Mouse (Mus musculus) erythroblast, embryonic 14.5 days (primary cell): Measurements from ENCODE around the gene Paics. TPM values are rescaled to one million over a fixed set of nuclear protein-coding genes. Genes with fewer than 3 reads are reported as not detected.

Experiments
- H3K27me3 ChIP-seq: 2 replicates; pipeline ENCODE4 v1.6.1; 2012; ENCODE audit warnings: inconsistent platforms; ENCODE audit not compliant: control insufficient read depth
- H3K36me3 ChIP-seq: 2 replicates; pipeline ENCODE4 v1.6.1; 2012; ENCODE audit warnings: mild to moderate bottlenecking, inconsistent platforms; ENCODE audit not compliant: control insufficient read depth
- H3K4me1 ChIP-seq: 2 replicates; pipeline ENCODE4 v1.6.1; 2012; ENCODE audit warnings: inconsistent platforms; ENCODE audit not compliant: control insufficient read depth
- H3K4me3 ChIP-seq: replicated peaks from 2 replicates; pipeline ENCODE3; 2012; ENCODE audit warnings: moderate library complexity, mild to moderate bottlenecking, inconsistent platforms
- H3K9me3 ChIP-seq: 2 replicates; pipeline ENCODE4 v1.6.1; 2012; ENCODE audit warnings: low read length, inconsistent platforms, mixed read lengths; ENCODE audit not compliant: control insufficient read depth
- GATA1 ChIP-seq: IDR thresholded peaks from 2 replicates; pipeline ENCODE4 v1.6.1; 2012; ENCODE audit warnings: low read length, inconsistent platforms, mixed read lengths
- TAL1 ChIP-seq: IDR thresholded peaks from 3 replicates; pipeline ENCODE4 v1.6.1; 2012; ENCODE audit warnings: low read length, inconsistent platforms, mixed read lengths
- polyA plus RNA-seq: library from polyadenylated mRNA; stranded (reverse); fragments of >175 nt; gene quantifications from 2 replicates; pipeline ENCODE4 v1.2.3, GENCODE M21; 2012

Gene Paics
- polyA plus RNA-seq, 1 experiment, result 5.0 TPM

DNA sequence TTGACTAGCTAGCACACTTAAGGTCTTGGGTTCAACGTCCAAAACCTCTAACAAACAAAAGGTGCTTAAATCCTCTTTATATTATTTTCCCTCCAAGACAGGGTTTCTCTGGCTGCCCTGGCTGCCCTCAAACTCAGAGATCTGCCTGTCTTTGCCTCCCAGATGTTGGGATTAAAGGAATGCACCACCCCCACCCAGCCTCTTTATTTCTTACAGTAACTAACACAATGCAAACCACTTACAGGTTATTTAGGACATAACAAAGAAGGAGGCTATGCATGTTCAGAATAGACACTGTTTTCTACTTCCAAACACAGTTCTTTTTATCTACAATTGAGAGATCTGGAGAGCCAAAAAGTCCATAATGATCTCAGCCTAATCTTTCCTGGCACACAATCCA, 26.8 kb upstream of the Paics start:
- H3K9me3 ChIP-seq, result no peaks in the 10 kb centered on the region
- no peak for TF ChIP-seq TAL1
- no peak for TF ChIP-seq GATA1
- no peak overlapping the region for H3K4me3 ChIP-seq
- peaks cover 8% of the 10 kb centered on the region for H3K4me1 ChIP-seq
- H3K36me3 ChIP-seq, result peaks cover 88% of the 10 kb centered on the region
- H3K27me3 ChIP-seq, result no peaks in the 10 kb centered on the region

DNA sequence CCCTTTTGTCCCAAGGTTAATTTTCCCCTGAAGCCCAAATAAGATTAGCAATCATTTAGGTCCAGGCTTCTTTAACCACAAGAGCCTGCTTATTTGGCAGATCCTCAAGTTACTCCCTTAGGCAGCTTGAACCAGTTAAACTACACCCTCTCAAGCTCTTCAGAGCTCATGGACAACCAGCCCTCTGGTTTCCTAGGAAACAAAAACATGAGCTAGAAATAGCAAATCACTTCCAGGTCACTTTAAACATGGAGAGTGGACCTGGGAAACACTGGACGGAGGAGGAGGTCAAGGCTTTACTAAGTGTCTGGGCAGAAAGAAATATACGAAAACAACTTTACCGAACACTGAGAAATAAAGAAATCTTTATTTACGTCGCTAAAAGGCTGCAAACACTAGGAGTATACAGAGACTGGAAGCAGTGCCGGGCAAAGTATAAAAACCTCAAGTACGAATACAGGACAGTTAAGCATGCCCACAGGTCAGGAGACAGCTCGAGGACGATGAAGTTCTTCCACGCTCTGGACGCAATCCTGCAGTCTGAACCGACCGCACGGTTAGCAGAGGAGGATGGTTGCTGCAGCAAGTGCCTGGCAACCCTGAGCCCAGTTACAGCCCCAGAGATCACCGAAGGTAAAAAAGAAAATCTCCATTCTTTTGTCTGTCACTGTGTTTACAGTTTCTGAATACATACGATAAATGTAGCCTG, 22.8 kb upstream of the Paics start:
- H3K4me3 ChIP-seq, result no peak overlapping the region
- peaks cover 16% of the 10 kb centered on the region for H3K4me1 ChIP-seq
- H3K9me3 ChIP-seq, result no peaks in the 10 kb centered on the region
- peaks cover 53% of the 10 kb centered on the region for H3K36me3 ChIP-seq
- TF ChIP-seq TAL1 (no peak), GATA1 (no peak)
- H3K27me3 ChIP-seq, result no peaks in the 10 kb centered on the region

- Histone ChIP-seq H3K4me3 (no peak overlapping the region), H3K36me3 (peaks cover 43% of the 10 kb centered on the region), H3K4me1 (peaks cover 16% of the 10 kb centered on the region), H3K27me3 (no peaks in the 10 kb centered on the region), H3K9me3 (no peaks in the 10 kb centered on the region)
- no peak for TF ChIP-seq TAL1
- TF ChIP-seq GATA1, result no peak
Observed at GRCm38 (mm10) chr5:76929180-76929877, 21.8 kb upstream of the Paics start.

DNA sequence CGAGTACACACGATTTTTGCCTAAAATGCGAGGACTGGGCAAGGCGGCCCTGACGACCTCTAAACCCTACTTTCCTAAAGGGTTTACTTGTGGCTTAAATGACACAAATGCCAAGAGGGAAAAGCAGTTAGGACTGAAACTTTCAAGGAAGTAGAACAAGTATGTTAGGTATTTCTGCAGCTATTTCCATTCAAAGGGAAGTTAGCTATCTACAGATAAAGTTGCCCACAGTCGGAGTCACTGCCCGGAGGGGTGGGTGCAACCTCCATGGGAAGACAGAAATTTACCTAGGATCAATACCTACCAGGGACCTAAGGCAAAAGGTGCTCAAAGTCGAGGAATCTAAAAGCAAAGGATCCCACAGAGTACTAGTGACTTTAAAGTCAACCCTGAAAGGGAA, 11.4 kb upstream of the Paics start:
- no peak overlapping the region for H3K4me3 ChIP-seq
- no peaks in the 10 kb centered on the region for H3K27me3 ChIP-seq
- no peaks in the 10 kb centered on the region for H3K9me3 ChIP-seq
- TF ChIP-seq TAL1 (no peak), GATA1 (no peak)
- H3K36me3 ChIP-seq, result peaks cover 28% of the 10 kb centered on the region
- peaks cover 24% of the 10 kb centered on the region for H3K4me1 ChIP-seq

DNA sequence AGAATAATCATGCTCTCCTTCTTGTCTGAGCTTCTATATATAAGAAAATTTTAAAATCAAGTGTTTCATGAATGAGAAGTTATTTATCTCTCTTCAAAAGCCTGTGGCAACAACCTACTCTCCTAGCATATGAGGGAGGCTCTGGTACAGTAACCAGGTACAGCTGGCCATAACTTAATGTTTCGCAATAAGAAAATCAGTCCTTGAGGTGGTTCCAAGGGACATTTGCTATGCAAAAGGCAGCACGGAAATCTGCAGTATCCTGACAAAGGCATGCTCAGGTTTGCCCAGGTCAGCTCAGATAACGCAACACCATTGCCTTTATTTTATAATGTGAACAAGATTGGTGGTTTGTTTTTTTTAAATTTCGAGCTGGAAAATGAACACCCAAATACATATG, 9.1 kb upstream of the Paics start:
- no peaks in the 10 kb centered on the region for H3K9me3 ChIP-seq
- H3K4me3 ChIP-seq, result no peak overlapping the region
- TF ChIP-seq TAL1 (no peak), GATA1 (no peak)
- peaks cover 30% of the 10 kb centered on the region for H3K4me1 ChIP-seq
- H3K27me3 ChIP-seq, result no peaks in the 10 kb centered on the region
- H3K36me3 ChIP-seq, result peaks cover 36% of the 10 kb centered on the region

- no peaks in the 10 kb centered on the region for H3K27me3 ChIP-seq
- TF ChIP-seq GATA1, result no peak
- no peak for TF ChIP-seq TAL1
- H3K4me1 ChIP-seq, result peaks cover 35% of the 10 kb centered on the region
- no peak overlapping the region for H3K4me3 ChIP-seq
- H3K9me3 ChIP-seq, result no peaks in the 10 kb centered on the region
- H3K36me3 ChIP-seq, result peaks cover 42% of the 10 kb centered on the region
Observed at GRCm38 (mm10) chr5:76942505-76942904, 8.6 kb upstream of the Paics start.

DNA sequence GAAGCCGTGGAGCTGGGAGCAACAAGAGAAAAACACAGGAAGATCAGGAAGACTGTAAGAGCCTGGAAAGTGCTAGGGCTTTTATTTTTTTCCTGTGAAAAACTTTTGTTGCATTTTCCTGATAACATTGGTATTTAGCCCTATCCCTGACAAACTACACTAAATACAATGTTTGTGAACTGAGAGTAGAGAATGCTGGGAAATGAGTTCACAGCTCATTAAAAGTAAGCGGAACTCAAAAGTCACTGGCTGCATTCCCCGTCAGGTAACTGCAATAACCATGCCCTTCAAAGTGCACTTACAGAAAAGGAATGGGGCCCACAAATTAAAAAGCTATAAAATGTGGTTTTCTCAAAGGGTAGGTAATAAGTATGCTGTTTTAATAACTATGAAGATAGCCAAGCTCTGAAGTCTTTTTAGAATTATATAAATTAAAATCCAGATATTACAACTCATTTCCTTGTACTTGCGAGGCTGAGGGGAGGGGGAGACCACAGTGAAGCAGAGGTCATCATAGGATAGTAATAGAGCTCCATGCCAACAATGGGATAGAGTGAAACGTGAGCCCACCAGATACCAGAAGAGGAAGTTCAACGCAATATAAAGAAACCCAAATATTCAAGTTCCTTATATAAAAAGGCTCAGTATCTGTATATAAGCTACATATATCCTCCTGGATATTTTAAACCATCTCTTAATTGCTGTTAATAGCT, 6.0 kb upstream of the Paics start:
- Histone ChIP-seq H3K27me3 (no peaks in the 10 kb centered on the region), H3K4me3 (no peak overlapping the region), H3K4me1 (peaks cover 52% of the 10 kb centered on the region), H3K9me3 (no peaks in the 10 kb centered on the region), H3K36me3 (peaks cover 49% of the 10 kb centered on the region)
- TF ChIP-seq TAL1, result no peak
- no peak for TF ChIP-seq GATA1

GRCm38 (mm10) chr5:76945678-76946033, 5.5 kb upstream of the Paics start:
- no peak overlapping the region for H3K4me3 ChIP-seq
- no peaks in the 10 kb centered on the region for H3K9me3 ChIP-seq
- H3K27me3 ChIP-seq, result no peaks in the 10 kb centered on the region
- TF ChIP-seq TAL1, result no peak
- no peak for TF ChIP-seq GATA1
- H3K4me1 ChIP-seq, result peaks cover 55% of the 10 kb centered on the region
- H3K36me3 ChIP-seq, result peaks cover 44% of the 10 kb centered on the region

GRCm38 (mm10) chr5:76947142-76947541, 4.0 kb upstream of the Paics start:
- Histone ChIP-seq H3K4me3 (no peak overlapping the region), H3K4me1 (peaks cover 59% of the 10 kb centered on the region), H3K27me3 (no peaks in the 10 kb centered on the region), H3K9me3 (no peaks in the 10 kb centered on the region), H3K36me3 (peaks cover 36% of the 10 kb centered on the region)
- TF ChIP-seq GATA1 (no peak), TAL1 (no peak)
